Mouse (Mus musculus) megakaryocyte, embryonic 14.5 days (primary cell): ENCODE measurements around the gene Rps16.

Source experiments
- FLI1 ChIP-seq: IDR thresholded peaks from 2 replicates; pipeline ENCODE4 v1.6.1; 2012; ENCODE audit warnings: low read length, inconsistent platforms, mixed read lengths
- GATA1 ChIP-seq: IDR thresholded peaks from 3 replicates; pipeline ENCODE4 v1.6.1; 2012; ENCODE audit warnings: mixed read lengths, low read length, inconsistent platforms, borderline replicate concordance

DNA sequence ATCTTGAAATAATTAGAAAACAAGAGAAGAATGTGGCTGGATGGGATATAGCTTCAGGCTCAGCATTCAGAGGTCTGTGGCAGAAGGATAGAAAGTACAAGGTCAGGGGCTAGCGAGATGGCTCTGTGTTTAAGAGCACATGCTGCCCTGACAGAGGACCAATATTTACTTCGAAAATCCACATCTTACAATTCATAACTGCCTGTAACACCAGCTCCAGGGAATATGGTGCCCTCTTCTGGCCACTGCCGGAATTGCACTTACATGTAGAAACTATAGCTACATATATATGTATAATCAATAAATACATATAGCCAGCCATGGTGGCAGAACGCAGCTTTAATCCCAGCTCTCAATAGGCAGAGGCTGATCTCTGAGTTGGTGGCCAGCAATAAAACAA lies 5.8 kb upstream of the Rps16 start:
- no peak for TF ChIP-seq GATA1
- TF ChIP-seq FLI1: no peak
